Mouse (Mus musculus): Measurements from ENCODE around the gene Fam3c. TPM values are rescaled to one million over a fixed set of nuclear protein-coding genes. Genes with fewer than 3 reads are reported as not detected.
A peak's percentile ranks its signal among the peaks of the same experiment; 100 is the strongest.

Gene Fam3c
- total RNA-seq, 1 experiment from 2014 or later = 47.7 TPM

GRCm38 (mm10) chr6:22354031-22354430 is 2.0 kb downstream of the Fam3c start:
- peak; percentile 32 for DNase-seq

- DNase-seq = peak; percentile 21
These were observed 4.5 kb downstream of the Fam3c start for GRCm38 (mm10) chr6:22351551-22351950.

GRCm38 (mm10) chr6:22350239-22350571 is 5.8 kb downstream of the Fam3c start:
- DNase-seq = no peak

- no peak for DNase-seq
These were observed 6.4 kb downstream of the Fam3c start for GRCm38 (mm10) chr6:22349531-22350238.

- no peak for DNase-seq
These were observed 7.1 kb downstream of the Fam3c start for GRCm38 (mm10) chr6:22348975-22349374.

GRCm38 (mm10) chr6:22348130-22348529 is 7.9 kb downstream of the Fam3c start:
- no peak for DNase-seq

GRCm38 (mm10) chr6:22347132-22347902 is 8.7 kb downstream of the Fam3c start:
- DNase-seq = no peak

GRCm38 (mm10) chr6:22344443-22344842 is 11.6 kb downstream of the Fam3c start:
- DNase-seq = no peak

- DNase-seq = no peak
These were observed 12.3 kb downstream of the Fam3c start for GRCm38 (mm10) chr6:22343706-22344105.

GRCm38 (mm10) chr6:22343292-22343691 is 12.8 kb downstream of the Fam3c start:
- no peak for DNase-seq

GRCm38 (mm10) chr6:22340779-22341178 is 15.3 kb downstream of the Fam3c start:
- DNase-seq = no peak

- no peak for DNase-seq
These were observed 16.1 kb downstream of the Fam3c start for GRCm38 (mm10) chr6:22339763-22340542.

- DNase-seq = no peak
These were observed 23.5 kb downstream of the Fam3c start for GRCm38 (mm10) chr6:22332548-22332947.

GRCm38 (mm10) chr6:22330169-22330960 is 25.7 kb downstream of the Fam3c start:
- no peak for DNase-seq

GRCm38 (mm10) chr6:22327931-22328330 is 28.1 kb downstream of the Fam3c start:
- no peak for DNase-seq

GRCm38 (mm10) chr6:22327091-22327490 is 29.0 kb downstream of the Fam3c start:
- no peak for DNase-seq

- no peak for DNase-seq
These were observed 29.8 kb downstream of the Fam3c start for GRCm38 (mm10) chr6:22326289-22326688.

GRCm38 (mm10) chr6:22325364-22326072 is 30.5 kb downstream of the Fam3c start:
- peak; percentile 89 for DNase-seq

GRCm38 (mm10) chr6:22298059-22298458 is 58.0 kb downstream of the Fam3c start:
- DNase-seq = no peak

- no peak for DNase-seq
These were observed 59.0 kb downstream of the Fam3c start for GRCm38 (mm10) chr6:22297028-22297427.

- no peak for DNase-seq
These were observed 62.1 kb downstream of the Fam3c start for GRCm38 (mm10) chr6:22293922-22294321.

GRCm38 (mm10) chr6:22292056-22292455 is 64.0 kb downstream of the Fam3c start:
- no peak for DNase-seq

Measured in adrenal gland, postnatal 14 days (tissue).